Mouse (Mus musculus) erythroblast, embryonic 14.5 days (primary cell): Measurements from ENCODE around the gene Cyp2c69.
"Not testable (repeated sequence)": the region's sequence is repeated elsewhere in the genome, so short reads cannot be mapped to it uniquely, and the experiment has no call there.

Experiments used
- GATA1 ChIP-seq: IDR thresholded peaks from 2 replicates; pipeline ENCODE4 v1.6.1; 2012; ENCODE audit warnings: low read length, inconsistent platforms, mixed read lengths
- TAL1 ChIP-seq: IDR thresholded peaks from 3 replicates; pipeline ENCODE4 v1.6.1; 2012; ENCODE audit warnings: low read length, inconsistent platforms, mixed read lengths

GRCm38 (mm10) chr19:39886699-39887098 lies at the start of gene Cyp2c69:
- not testable (repeated sequence) for TF ChIP-seq TAL1, GATA1
